In the genomic region with DNA sequence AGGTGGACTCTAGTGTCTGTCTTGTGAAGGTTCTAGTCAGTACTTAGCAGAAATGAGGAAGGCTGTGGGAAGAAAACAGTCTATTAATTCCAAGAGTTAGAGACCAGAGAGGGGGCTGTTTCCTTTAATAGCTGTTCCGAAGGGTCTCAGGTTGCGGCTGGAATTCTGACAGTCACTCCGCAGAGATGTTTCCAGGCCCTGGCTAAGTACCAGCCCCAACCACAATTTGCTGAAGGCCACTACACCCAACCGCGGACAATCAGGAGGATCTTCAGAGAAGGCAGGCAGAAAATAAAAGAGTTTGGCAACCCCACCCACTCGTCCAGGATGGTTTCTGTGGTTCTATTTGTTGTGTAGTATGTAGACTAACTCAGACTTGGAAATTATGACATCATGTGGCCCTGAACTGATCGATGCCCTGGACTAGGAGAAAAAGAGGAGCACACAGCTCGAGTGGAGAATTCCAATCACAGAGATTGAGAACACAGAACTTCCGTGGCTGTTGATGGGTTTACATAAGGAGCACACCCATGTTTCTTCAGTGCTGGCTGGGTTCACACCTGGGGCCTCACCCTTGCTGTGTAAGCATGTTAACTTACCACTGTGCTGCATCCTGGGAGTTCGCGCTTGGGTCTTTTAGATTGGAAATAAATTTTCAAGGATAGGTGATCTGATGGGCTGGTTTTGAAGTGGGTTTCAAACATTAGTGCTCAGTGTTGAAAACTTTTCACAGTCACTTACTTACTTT, we compare ENCODE assay signal across 15 mouse cellular contexts. TPM values are rescaled to one million over a fixed set of nuclear protein-coding genes. Genes with fewer than 3 reads are reported as not detected.
A peak's percentile ranks its signal among the peaks of the same experiment; 100 is the strongest.
DNase-seq lines count a peak whose midpoint lies in the region; ATAC-seq lines count a peak whose summit lies in the region.
"Had no signal": no experiment of that assay in that cellular context is flagged by ENCODE, and none has a peak within 500 bp of the region (broad histone marks: within the 10 kb centered on the region; RNA-seq: fewer than 3 reads in every experiment).

No protein-coding gene starts in this region.

- ATAC-seq in embryonic facial prominence, embryonic 11.5 days (replicated peaks; ENCODE audit: insufficient number of reproducible peaks, low FRiP score, low TSS enrichment, low read depth) = no peak
- ATAC-seq in limb, embryonic 12.5 days (ENCODE audit: insufficient number of reproducible peaks, insufficient read depth, low FRiP score, low TSS enrichment, low read depth) = no peak
- ATAC-seq: CD4-positive, CD25-positive, alpha-beta regulatory T cell, adult 4 months; forebrain, embryonic 15.5 days had no signal

- no peaks in the 10 kb centered on the region for H3K27me3 ChIP-seq in embryonic facial prominence, embryonic 11.5 days (ENCODE audit: control insufficient read depth, insufficient read depth, low read length)
- peaks cover 11% of the 10 kb centered on the region; the same call in 1 of the 2 replicates for H3K27me3 ChIP-seq in embryonic facial prominence, embryonic 10.5 days (replicated peaks; ENCODE audit: low read depth, poor library complexity, severe bottlenecking)
- no peaks in the 10 kb centered on the region; the same call in 1 of the 2 replicates for H3K27me3 ChIP-seq in limb, embryonic 12.5 days
- no peaks in the 10 kb centered on the region for H3K27me3 ChIP-seq in limb, embryonic 10.5 days (ENCODE audit: low read depth, poor library complexity, severe bottlenecking)
- H3K27me3 ChIP-seq: embryonic facial prominence, embryonic 15.5 days; forebrain, embryonic 15.5 days; neural tube, embryonic 13.5 days had no signal

- no peak overlapping the region for H3K4me3 ChIP-seq in embryonic facial prominence, embryonic 11.5 days (ENCODE audit: low read depth, low read length)
- no peak overlapping the region for H3K4me3 ChIP-seq in embryonic facial prominence, embryonic 10.5 days
- no peak overlapping the region for H3K4me3 ChIP-seq in limb, embryonic 12.5 days (replicated peaks)
- no peak overlapping the region for H3K4me3 ChIP-seq in limb, embryonic 10.5 days
- H3K4me3 ChIP-seq: embryonic facial prominence, embryonic 15.5 days; forebrain, embryonic 15.5 days had no signal

- no peaks in the 10 kb centered on the region for H3K36me3 ChIP-seq in embryonic facial prominence, embryonic 11.5 days (replicated peaks; ENCODE audit: control insufficient read depth, insufficient read depth, low read depth, low read length)
- H3K36me3 ChIP-seq in embryonic facial prominence, embryonic 10.5 days (replicated peaks) = no peaks in the 10 kb centered on the region
- H3K36me3 ChIP-seq in limb, embryonic 12.5 days = no peaks in the 10 kb centered on the region
- no peaks in the 10 kb centered on the region for H3K36me3 ChIP-seq in limb, embryonic 10.5 days
- H3K36me3 ChIP-seq: embryonic facial prominence, embryonic 15.5 days; forebrain, embryonic 15.5 days; neural tube, embryonic 13.5 days had no signal

- H3K27ac ChIP-seq in embryonic facial prominence, embryonic 11.5 days (replicated peaks; ENCODE audit: low read depth, low read length) = no peak overlapping the region
- H3K27ac ChIP-seq in embryonic facial prominence, embryonic 10.5 days (replicated peaks) = no peak overlapping the region
- H3K27ac ChIP-seq in limb, embryonic 12.5 days = no peak overlapping the region
- H3K27ac ChIP-seq in limb, embryonic 10.5 days = no peak overlapping the region
- H3K27ac ChIP-seq: embryonic facial prominence, embryonic 15.5 days; forebrain, embryonic 15.5 days; neural tube, embryonic 13.5 days had no signal

- no peaks in the 10 kb centered on the region; the same call in 1 of the 2 replicates for H3K4me1 ChIP-seq in embryonic facial prominence, embryonic 11.5 days (ENCODE audit: control insufficient read depth, insufficient read depth, low read length)
- H3K4me1 ChIP-seq in embryonic facial prominence, embryonic 10.5 days = peaks cover 19% of the 10 kb centered on the region
- peaks cover 21% of the 10 kb centered on the region for H3K4me1 ChIP-seq in limb, embryonic 12.5 days (replicated peaks)
- peaks cover 23% of the 10 kb centered on the region for H3K4me1 ChIP-seq in limb, embryonic 10.5 days

- DNase-seq in embryonic facial prominence, embryonic 11.5 days (ENCODE audit: low spot score) = peak; percentile 12
- DNase-seq in embryonic facial prominence, embryonic 10.5 days (ENCODE audit: low spot score) = no peak
- no peak for DNase-seq in limb, embryonic 10.5 days (ENCODE audit: low spot score)
- peak; percentile 37 for DNase-seq in heart, postnatal 4 days
- no peak for DNase-seq in yolk sac, embryonic 10.5 days (ENCODE audit: low spot score)
- no peak for DNase-seq in layer of hippocampus, adult 11-12 months (ENCODE audit: low spot score)
- DNase-seq: cerebellum, adult 18-20 months; kidney, adult 2 months; thymus, postnatal 25 days had no signal

- WGBS in embryonic facial prominence, embryonic 11.5 days = 73% methylated on average over 11 of the region's 11 CpGs
- 75% methylated on average over 11 of the region's 11 CpGs for WGBS in embryonic facial prominence, embryonic 10.5 days
- 58% methylated on average over 11 of the region's 11 CpGs for WGBS in limb, embryonic 12.5 days
- 71% methylated on average over 11 of the region's 11 CpGs for WGBS in limb, embryonic 10.5 days

- no peak overlapping the region for H3K4me2 ChIP-seq in embryonic facial prominence, embryonic 11.5 days (ENCODE audit: low read depth, low read length)
- 0 out of 2 replicates have a peak overlapping the region, but pooled peaks have one; percentile 65 for H3K4me2 ChIP-seq in limb, embryonic 12.5 days

- no peak overlapping the region for H3K9ac ChIP-seq in embryonic facial prominence, embryonic 11.5 days (replicated peaks; ENCODE audit: low read length)
- H3K9ac ChIP-seq in limb, embryonic 12.5 days (replicated peaks) = no peak overlapping the region
- H3K9ac ChIP-seq: embryonic facial prominence, embryonic 15.5 days; forebrain, embryonic 15.5 days had no signal

- no peaks in the 10 kb centered on the region for H3K9me3 ChIP-seq in embryonic facial prominence, embryonic 11.5 days (replicated peaks; ENCODE audit: control insufficient read depth, low read length)
- H3K9me3 ChIP-seq in embryonic facial prominence, embryonic 10.5 days = no peaks in the 10 kb centered on the region
- H3K9me3 ChIP-seq in limb, embryonic 12.5 days = no peaks in the 10 kb centered on the region
- H3K9me3 ChIP-seq in limb, embryonic 10.5 days (replicated peaks) = no peaks in the 10 kb centered on the region
- H3K9me3 ChIP-seq: embryonic facial prominence, embryonic 15.5 days; forebrain, embryonic 15.5 days; neural tube, embryonic 13.5 days had no signal

RNA-seq across cellular contexts. Expression of gene Sh3bgr, which starts 1.4 kb away (rescaled TPM):
- 1.4 and 3.5 TPM in 2 replicates for polyA plus RNA-seq in embryonic facial prominence, embryonic 11.5 days (2014; fragmentation: Nextera tagmentation; extraction: Ambion mirVana)
- 1.5 and 1.7 TPM in 2 replicates for polyA plus RNA-seq in embryonic facial prominence, embryonic 10.5 days (2016; fragmentation: Nextera tagmentation; extraction: Ambion mirVana)
- 1.7 and 2.9 TPM in 2 replicates for polyA plus RNA-seq in limb, embryonic 12.5 days (2016; fragmentation: Nextera tagmentation; extraction: Ambion mirVana)
- 1.1 and 1.3 TPM in 2 replicates for polyA plus RNA-seq in limb, embryonic 10.5 days (2016; fragmentation: Nextera tagmentation; extraction: Ambion mirVana)
- 100 to 1,000 TPM; 519 to 549 TPM for total RNA-seq in heart, postnatal 4 days (2021)
- total RNA-seq: granulocyte monocyte progenitor cell, adult 5-6 weeks had no signal
- polyA plus RNA-seq: CD4-positive, CD25-positive, alpha-beta regulatory T cell, adult 4 months had no signal

RNA-seq across cellular contexts. Expression of gene Lca5l, which starts 9.6 kb away (rescaled TPM):
- 1.1 and 1.5 TPM in 2 replicates for polyA plus RNA-seq in embryonic facial prominence, embryonic 11.5 days (2014; fragmentation: Nextera tagmentation; extraction: Ambion mirVana)
- polyA plus RNA-seq in embryonic facial prominence, embryonic 10.5 days (2016; fragmentation: Nextera tagmentation; extraction: Ambion mirVana) = 0.80 and 0.85 TPM in 2 replicates
- 1.8 and 2.0 TPM in 2 replicates for polyA plus RNA-seq in limb, embryonic 12.5 days (2016; fragmentation: Nextera tagmentation; extraction: Ambion mirVana)
- polyA plus RNA-seq in limb, embryonic 10.5 days (2016; fragmentation: Nextera tagmentation; extraction: Ambion mirVana) = 0.70 and 0.73 TPM in 2 replicates
- total RNA-seq in heart, postnatal 4 days (2021) = 1 to 10 TPM; 1.5 to 1.7 TPM
- total RNA-seq: granulocyte monocyte progenitor cell, adult 5-6 weeks had no signal
- polyA plus RNA-seq: CD4-positive, CD25-positive, alpha-beta regulatory T cell, adult 4 months had no signal

RNA-seq across cellular contexts. Expression of gene B3galt5, which starts 33.9 kb away (rescaled TPM):
- 1.2 and 1.4 TPM in 2 replicates for polyA plus RNA-seq in embryonic facial prominence, embryonic 11.5 days (2014; fragmentation: Nextera tagmentation; extraction: Ambion mirVana)
- 0.24 and 0.32 TPM in 2 replicates for polyA plus RNA-seq in embryonic facial prominence, embryonic 10.5 days (2016; fragmentation: Nextera tagmentation; extraction: Ambion mirVana)
- polyA plus RNA-seq in limb, embryonic 12.5 days (2016; fragmentation: Nextera tagmentation; extraction: Ambion mirVana) = 0.43 and 0.46 TPM in 2 replicates
- 0.16 TPM in 1 of 2 replicates, not detected in the other for polyA plus RNA-seq in limb, embryonic 10.5 days (2016; fragmentation: Nextera tagmentation; extraction: Ambion mirVana)
- total RNA-seq in heart, postnatal 4 days (2021) = not detected

RNA-seq across cellular contexts. Expression of gene Wrb, which starts 56.5 kb away (rescaled TPM):
- 87.5 and 91.6 TPM in 2 replicates for polyA plus RNA-seq in embryonic facial prominence, embryonic 11.5 days (2014; fragmentation: Nextera tagmentation; extraction: Ambion mirVana)
- 86.2 and 94.3 TPM in 2 replicates for polyA plus RNA-seq in embryonic facial prominence, embryonic 10.5 days (2016; fragmentation: Nextera tagmentation; extraction: Ambion mirVana)
- 65.9 and 68.4 TPM in 2 replicates for polyA plus RNA-seq in limb, embryonic 12.5 days (2016; fragmentation: Nextera tagmentation; extraction: Ambion mirVana)
- 78.2 and 79.6 TPM in 2 replicates for polyA plus RNA-seq in limb, embryonic 10.5 days (2016; fragmentation: Nextera tagmentation; extraction: Ambion mirVana)
- total RNA-seq in heart, postnatal 4 days (2021) = 10 to 100 TPM; 20.4 to 20.6 TPM

Comparison
In these comparisons a context has a peak if more than half of its experiments do, and no peak if none do; other contexts are left out.
1. DNase-seq: peak in embryonic facial prominence, embryonic 11.5 days (single experiment) and heart, postnatal 4 days (single experiment); none in embryonic facial prominence, embryonic 10.5 days (single experiment), limb, embryonic 10.5 days (single experiment), yolk sac, embryonic 10.5 days (single experiment) and layer of hippocampus, adult 11-12 months (single experiment).